Mouse (Mus musculus): ENCODE data around the gene Pex6.

GRCm38 (mm10) chr17:46751794-46752556, 40.7 kb downstream of the Pex6 start, which contains the start of gene Cnpy3:
- 0 out of 2 replicates have a peak, but pooled peaks have one; percentile 57 for TF ChIP-seq CEBPB (IDR thresholded peaks at IDR 0.05; ENCODE audit: insufficient read depth, poor library complexity, severe bottlenecking)
- peak; percentile 44 for TF ChIP-seq E2F4 (IDR thresholded peaks at IDR 0.05; ENCODE audit: insufficient read depth)
- TF ChIP-seq POLR2A (IDR thresholded peaks at IDR 0.05; ENCODE audit: insufficient read length, low read depth): peak; percentile 50
- TF ChIP-seq TCF3 (IDR thresholded peaks at IDR 0.05; ENCODE audit: insufficient read length, low read depth): no peak
- no peak for TF ChIP-seq MAX (IDR thresholded peaks at IDR 0.05; ENCODE audit: low read depth)

Measured in myocyte (in vitro differentiated cells).